Mouse (Mus musculus) spleen, adult 2 months (tissue): ENCODE measurements at regions not wholly inside any gene's neighbourhood (a gene's known extent, or its start where the extent isn't known, plus 50 kb on each side); places are given as distances from the start of the nearest gene placed in this dataset.

Experiments
- DNase-seq, 2 experiments: peaks; one replicate each; pipeline versions ENCODE4 v3.0.0 to v3.0.0-alpha.2; 2012 to 2021; ENCODE audit warnings: low spot score in 2 of 2, low read depth in 1 of 2
- H3K27ac ChIP-seq: fragments of 200-500 bp; 2 replicates; pipeline ENCODE4 v1.5.1; 2012; ENCODE audit warnings: low read length, inconsistent platforms; ENCODE audit not compliant: insufficient read depth
- H3K27me3 ChIP-seq: fragments of 200-500 bp; 2 replicates; pipeline ENCODE4 v1.6.1; 2012; ENCODE audit warnings: mild to moderate bottlenecking, moderate library complexity, low read length, inconsistent platforms; ENCODE audit not compliant: control insufficient read depth, insufficient read depth
- H3K36me3 ChIP-seq: fragments of 200-500 bp; 2 replicates; pipeline ENCODE4 v1.6.1; 2012; ENCODE audit warnings: mild to moderate bottlenecking, low read length, inconsistent platforms; ENCODE audit not compliant: control insufficient read depth, insufficient read depth
- H3K4me1 ChIP-seq: fragments of 200-500 bp; 2 replicates; pipeline ENCODE4 v1.6.1; 2011; ENCODE audit warnings: inconsistent platforms; ENCODE audit not compliant: control insufficient read depth, insufficient read depth, insufficient read length
- H3K4me3 ChIP-seq: fragments of 200-500 bp; 2 replicates; pipeline ENCODE4 v1.5.1; 2011; ENCODE audit warnings: mild to moderate bottlenecking, inconsistent platforms; ENCODE audit not compliant: insufficient read depth, insufficient read length; ENCODE audit errors: extremely low read depth
- CTCF ChIP-seq: fragments of 200-500 bp; IDR thresholded peaks from 2 replicates; pipeline ENCODE4 v1.5.1; 2011; ENCODE audit warnings: mild to moderate bottlenecking, inconsistent platforms; ENCODE audit not compliant: insufficient read depth, insufficient read length, insufficient replicate concordance; ENCODE audit errors: extremely low read depth
- POLR2A ChIP-seq: fragments of 200-500 bp; IDR thresholded peaks from 2 replicates; pipeline ENCODE4 v1.6.1; 2011; ENCODE audit warnings: low read depth, low read length, inconsistent platforms
- WGBS: fragments of 180-500 bp; shearing (Covaris S2); methylation state at CpG from one replicate; pipeline ENCODE4 v1.1.7; 2018; 5-methylcytosine and 5-hydroxymethylcytosine counted together

DNA sequence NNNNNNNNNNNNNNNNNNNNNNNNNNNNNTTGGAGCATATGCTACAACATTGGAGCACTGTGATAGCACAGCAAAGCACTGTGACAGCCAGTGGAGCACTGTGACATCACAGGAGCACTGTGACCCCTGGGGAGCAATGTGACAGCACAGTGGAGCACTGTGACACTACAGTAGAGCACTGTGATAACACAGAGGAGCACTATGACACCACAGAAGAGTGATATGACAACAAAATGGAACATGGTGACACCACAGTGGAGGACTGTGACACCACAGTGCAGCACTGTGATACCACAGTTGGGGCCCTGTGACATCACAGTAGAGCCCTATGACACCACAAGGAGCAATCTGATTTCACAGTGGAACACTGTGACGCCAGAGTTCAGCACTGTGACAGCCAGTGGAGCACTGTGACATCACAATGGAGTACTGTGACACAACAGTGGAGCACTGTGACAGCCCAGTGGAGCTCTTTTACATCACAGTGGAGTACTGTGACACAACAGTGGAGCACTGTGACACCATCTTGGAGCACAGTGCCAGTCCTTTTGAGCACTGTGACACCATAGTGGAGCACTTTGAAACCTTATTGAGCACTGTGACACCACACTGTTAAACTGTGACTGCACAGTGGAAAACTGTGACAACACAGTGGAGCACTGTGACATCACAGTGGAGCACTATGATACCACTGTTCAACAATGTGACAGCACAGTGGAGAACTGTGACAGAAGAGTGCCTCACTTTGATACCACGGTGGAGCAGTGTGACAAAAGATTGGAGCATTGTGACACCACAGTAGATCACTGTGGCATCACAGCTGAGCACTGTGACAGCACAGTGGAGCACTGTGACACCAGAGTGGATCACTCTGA, 116.9 kb upstream of the Vmn1r2 start:
- DNase-seq = peak in 1 of 2 experiments; percentile 2
- H3K27ac ChIP-seq = no peak overlapping the region
- H3K4me1 ChIP-seq = no peaks in the 10 kb centered on the region
- no peaks in the 10 kb centered on the region for H3K36me3 ChIP-seq
- H3K4me3 ChIP-seq = no peak overlapping the region
- 51% methylated on average over 2 of the region's 2 CpGs for WGBS
- no peak for TF ChIP-seq CTCF
- no peak for TF ChIP-seq POLR2A
- H3K27me3 ChIP-seq = no peaks in the 10 kb centered on the region

DNA sequence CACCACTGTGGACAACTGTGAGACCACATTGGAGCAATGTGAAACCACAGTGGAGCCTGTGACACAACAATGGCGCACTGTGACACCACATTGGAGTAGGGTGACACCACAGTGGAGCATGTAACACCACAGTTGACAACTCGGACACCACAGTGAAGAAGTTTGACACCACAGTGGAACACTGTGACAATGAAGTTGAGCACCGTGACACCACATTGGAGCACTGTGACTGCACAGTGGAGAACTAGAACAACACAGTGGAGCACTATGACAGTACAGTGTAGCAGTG, 116.3 kb upstream of the Vmn1r2 start:
- H3K27ac ChIP-seq = no peak overlapping the region
- TF ChIP-seq CTCF (no peak), POLR2A (no peak)
- H3K27me3 ChIP-seq = no peaks in the 10 kb centered on the region
- no peak for DNase-seq
- no peaks in the 10 kb centered on the region for H3K4me1 ChIP-seq
- WGBS = 79% methylated on average over 3 of the region's 3 CpGs
- H3K36me3 ChIP-seq = no peaks in the 10 kb centered on the region
- no peak overlapping the region for H3K4me3 ChIP-seq

DNA sequence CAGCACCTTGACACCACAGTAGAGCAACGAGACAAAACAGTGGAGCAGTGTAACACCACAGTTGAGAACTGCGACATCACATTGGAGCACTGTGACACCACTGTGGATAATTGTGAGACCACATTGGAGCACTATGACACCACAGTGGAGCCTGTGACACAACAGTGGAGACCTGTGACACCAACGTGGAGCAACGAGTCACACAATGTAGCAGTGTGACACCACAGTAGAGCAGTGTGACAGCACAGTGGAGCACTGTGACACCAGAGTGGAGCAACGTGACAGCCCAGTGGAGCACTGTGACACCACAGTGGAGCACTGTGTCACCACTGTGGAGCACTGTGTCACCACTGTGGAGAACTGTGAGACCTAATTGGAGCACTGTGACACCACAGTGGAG, 115.9 kb upstream of the Vmn1r2 start:
- no peaks in the 10 kb centered on the region for H3K4me1 ChIP-seq
- H3K27ac ChIP-seq = no peak overlapping the region
- no peak for TF ChIP-seq POLR2A
- no peak for TF ChIP-seq CTCF
- no peak overlapping the region for H3K4me3 ChIP-seq
- no peaks in the 10 kb centered on the region for H3K27me3 ChIP-seq
- H3K36me3 ChIP-seq = no peaks in the 10 kb centered on the region
- 65% methylated on average over 5 of the region's 5 CpGs for WGBS
- peak in 1 of 2 experiments; percentile 2 for DNase-seq

- TF ChIP-seq POLR2A (no peak), CTCF (peak; percentile 4; the same call in 1 of the 2 replicates)
- Histone ChIP-seq H3K27me3 (no peaks in the 10 kb centered on the region), H3K4me1 (no peaks in the 10 kb centered on the region), H3K27ac (no peak overlapping the region), H3K36me3 (no peaks in the 10 kb centered on the region), H3K4me3 (no peak overlapping the region)
- 83% methylated on average over 4 of the region's 4 CpGs for WGBS
- DNase-seq = no peak
Observed at GRCm38 (mm10) chr4:3052314-3053059, 114.6 kb upstream of the Vmn1r2 start.

- Histone ChIP-seq H3K4me3 (no peak overlapping the region), H3K27ac (no peak overlapping the region), H3K27me3 (no peaks in the 10 kb centered on the region), H3K36me3 (no peaks in the 10 kb centered on the region), H3K4me1 (no peaks in the 10 kb centered on the region)
- TF ChIP-seq CTCF (no peak), POLR2A (no peak)
- 54% methylated on average over 4 of the region's 4 CpGs for WGBS
- no peak for DNase-seq
Observed at GRCm38 (mm10) chr4:3053060-3053406, 114.1 kb upstream of the Vmn1r2 start.

DNA sequence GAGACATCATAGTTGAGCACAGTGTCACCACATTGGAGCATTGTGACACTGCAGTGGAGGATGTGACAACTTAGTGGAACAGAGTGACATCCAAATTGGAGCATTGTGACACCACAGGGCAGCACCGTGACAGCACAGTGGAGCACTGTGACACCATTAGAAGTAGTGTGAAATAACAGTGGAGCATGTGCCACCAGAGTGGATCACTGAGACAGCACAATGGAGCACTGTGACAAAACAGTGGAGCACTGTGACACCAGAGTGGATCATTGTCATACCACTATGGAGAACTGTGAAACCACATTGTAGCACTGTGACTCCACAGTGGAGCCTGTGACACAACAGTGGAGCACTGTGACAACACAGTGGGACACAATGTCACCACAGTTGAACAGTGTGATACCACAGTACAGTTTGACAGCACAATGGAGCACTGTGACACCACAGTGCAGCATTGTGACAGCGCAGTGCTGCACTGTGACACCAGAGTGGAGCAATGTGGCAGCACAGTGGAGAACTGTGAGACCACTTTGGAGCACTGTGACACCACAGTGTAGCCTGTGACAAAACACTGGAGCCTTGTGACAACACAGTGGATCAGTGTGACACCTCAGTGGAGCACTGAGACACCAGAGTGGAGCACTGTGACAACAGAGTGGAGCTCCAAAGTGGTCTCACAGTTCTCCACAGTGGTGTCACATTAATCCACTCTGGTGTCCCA, 113.5 kb upstream of the Vmn1r2 start:
- H3K36me3 ChIP-seq = no peaks in the 10 kb centered on the region
- no peak overlapping the region for H3K4me3 ChIP-seq
- 88% methylated on average over 2 of the region's 2 CpGs for WGBS
- H3K27ac ChIP-seq = no peak overlapping the region
- no peak for DNase-seq
- no peaks in the 10 kb centered on the region for H3K4me1 ChIP-seq
- no peak for TF ChIP-seq POLR2A
- no peak for TF ChIP-seq CTCF
- H3K27me3 ChIP-seq = no peaks in the 10 kb centered on the region
